Mouse (Mus musculus) lung, adult 2 months (tissue): ENCODE measurements around the gene Nob1. TPM values are rescaled to one million over a fixed set of nuclear protein-coding genes. Genes with fewer than 3 reads are reported as not detected.

ENCODE experiments used
- DNase-seq: peaks from one replicate; pipeline ENCODE4 v3.0.0; 2022
- H3K4me1 ChIP-seq: fragments of 200-500 bp; 2 replicates; pipeline ENCODE4 v1.6.1; 2011; ENCODE audit warnings: low read length; ENCODE audit not compliant: control insufficient read depth, insufficient read depth
- H3K4me3 ChIP-seq: fragments of 200-500 bp; replicated peaks from 2 replicates; pipeline ENCODE3; 2011; ENCODE audit warnings: low read depth, mild to moderate bottlenecking, control low read depth, low read length; ENCODE audit errors: extremely low read depth
- CTCF ChIP-seq: fragments of 200-500 bp; IDR thresholded peaks from 2 replicates; pipeline ENCODE4 v1.5.1; 2011; ENCODE audit warnings: mild to moderate bottlenecking, low read length, control low read depth; ENCODE audit not compliant: insufficient read depth
- POLR2A ChIP-seq: fragments of 200-500 bp; IDR thresholded peaks from 2 replicates; pipeline ENCODE4 v1.6.1; 2011; ENCODE audit warnings: low read depth, mild to moderate bottlenecking, control low read depth, low read length, borderline replicate concordance; ENCODE audit errors: extremely low read depth
- WGBS: fragments of 180-500 bp; shearing (Covaris S2); methylation state at CpG from one replicate; pipeline ENCODE4 v1.1.7; 2018; 5-methylcytosine and 5-hydroxymethylcytosine counted together
- polyA plus RNA-seq: library from polyadenylated mRNA; depleted of rRNA; stranded (reverse); fragments of >200 nt; gene quantifications from 2 replicates; pipeline ENCODE4 v1.2.3, GENCODE M21; 2012; rRNA removed

Gene Nob1
- 18.5 and 21.3 TPM in 2 replicates for polyA plus RNA-seq

GRCm38 (mm10) chr8:107424597-107425229 lies at the start of gene Nob1:
Gene Nob1 (minus strand): TSS chr8:107425051.
- Histone ChIP-seq H3K4me1 (0 out of 2 replicates have a peak, but pooled peaks cover 4% of the 10 kb centered on the region), H3K4me3 (peak within 1 kb of the TSS; percentile 81)
- peak; percentile 95 for DNase-seq
- TF ChIP-seq POLR2A (peak; percentile 90; the same call in 1 of the 2 replicates), CTCF (peak; percentile 61)
- under 1% methylated on average over 50 of the region's 50 CpGs for WGBS

GRCm38 (mm10) chr8:107473369-107473768 lies 48.5 kb upstream of the Nob1 start:
- no peak for DNase-seq
- no peaks in the 10 kb centered on the region for H3K4me1 ChIP-seq
- TF ChIP-seq CTCF (no peak), POLR2A (no peak)
- WGBS = 94% methylated on average over 4 of the region's 4 CpGs
- H3K4me3 ChIP-seq = no peak overlapping the region

- WGBS = 46% methylated on average over 10 of the region's 10 CpGs
- TF ChIP-seq CTCF (no peak), POLR2A (no peak)
- DNase-seq = no peak
- no peaks in the 10 kb centered on the region for H3K4me1 ChIP-seq
- H3K4me3 ChIP-seq = no peak overlapping the region
Measured at GRCm38 (mm10) chr8:107472403-107473100, 47.7 kb upstream of the Nob1 start.

- 54% methylated on average over 5 of the region's 5 CpGs for whole genome bisulfite sequencing
- TF ChIP-seq POLR2A (no peak), CTCF (no peak)
- DNase-seq = no peak
- Histone ChIP-seq H3K4me3 (no peak overlapping the region), H3K4me1 (no peaks in the 10 kb centered on the region)
Measured at GRCm38 (mm10) chr8:107470302-107470701, 45.5 kb upstream of the Nob1 start.

GRCm38 (mm10) chr8:107468811-107469302 lies 44.0 kb upstream of the Nob1 start:
- TF ChIP-seq POLR2A (no peak), CTCF (no peak)
- DNase-seq = no peak
- 52% methylated on average over 8 of the region's 8 CpGs for WGBS
- Histone ChIP-seq H3K4me1 (no peaks in the 10 kb centered on the region), H3K4me3 (no peak overlapping the region)

GRCm38 (mm10) chr8:107466642-107467041 lies 41.8 kb upstream of the Nob1 start:
- 90% methylated on average over 5 of the region's 5 CpGs for WGBS
- no peaks in the 10 kb centered on the region for H3K4me1 ChIP-seq
- no peak overlapping the region for H3K4me3 ChIP-seq
- TF ChIP-seq CTCF (no peak), POLR2A (no peak)
- no peak for DNase-seq

GRCm38 (mm10) chr8:107465332-107465990 lies 40.6 kb upstream of the Nob1 start:
- no peak for TF ChIP-seq POLR2A
- WGBS = 76% methylated on average over 3 of the region's 3 CpGs
- no peak overlapping the region for H3K4me3 ChIP-seq
- no peak for DNase-seq
- H3K4me1 ChIP-seq = no peaks in the 10 kb centered on the region

GRCm38 (mm10) chr8:107462423-107462822 lies 37.6 kb upstream of the Nob1 start:
- no peak for TF ChIP-seq CTCF
- no peak for TF ChIP-seq POLR2A
- WGBS = 76% methylated on average over 5 of the region's 5 CpGs
- H3K4me1 ChIP-seq = no peaks in the 10 kb centered on the region
- DNase-seq = no peak
- H3K4me3 ChIP-seq = no peak overlapping the region

- Histone ChIP-seq H3K4me1 (no peaks in the 10 kb centered on the region), H3K4me3 (no peak overlapping the region)
- DNase-seq = no peak
- TF ChIP-seq CTCF (no peak), POLR2A (no peak)
- WGBS = 92% methylated on average over 6 of the region's 6 CpGs
Measured at GRCm38 (mm10) chr8:107458281-107458680, 33.4 kb upstream of the Nob1 start.

- H3K4me3 ChIP-seq = no peak overlapping the region
- WGBS = 64% methylated on average over 4 of the region's 4 CpGs
- TF ChIP-seq CTCF (no peak), POLR2A (no peak)
- no peak for DNase-seq
- no peaks in the 10 kb centered on the region for H3K4me1 ChIP-seq
Measured at GRCm38 (mm10) chr8:107457725-107458124, 32.9 kb upstream of the Nob1 start.
